Mouse (Mus musculus) liver, postnatal 0 days (tissue): ENCODE measurements at regions not wholly inside any gene's neighbourhood (a gene's known extent, or its start where the extent isn't known, plus 50 kb on each side); places are given as distances from the start of the nearest gene placed in this dataset.

ENCODE experiments used
- CTCF ChIP-seq: sonication (generic); IDR thresholded peaks from 2 replicates; pipeline ENCODE4 v1.5.1; 2016; ENCODE audit warnings: antibody characterized with exemption, low read depth
- EP300 ChIP-seq: IDR thresholded peaks from 2 replicates; pipeline ENCODE4 v1.6.1; 2016; ENCODE audit warnings: antibody characterized with exemption, low read depth, mild to moderate bottlenecking

- TF ChIP-seq CTCF (no peak), EP300 (no peak)
These were observed 386.5 kb downstream of the Rps24 start for GRCm38 (mm10) chr14:24873406-24873805.
